Mouse (Mus musculus) MEL-GATA-1-ER (cell line): ENCODE results near the gene A630089N07Rik.

Source experiments
- DNase-seq: peaks from one replicate; pipeline ENCODE4 v3.0.0-alpha.2; 2012; ENCODE audit warnings: low read depth; ENCODE audit errors: extremely low read depth

A630089N07Rik gene

GRCm38 (mm10) chr16:97962151-97962948, 119.9 kb downstream of the A630089N07Rik start, which contains the start of the genes C2cd2 and Zbtb21:
Gene C2cd2 (minus strand): TSS chr16:97962598.
Gene Zbtb21 (minus strand): TSS chr16:97962622.
- DNase-seq, result peak; percentile 79

- DNase-seq, result peak; percentile 16
These were observed 120.7 kb downstream of the A630089N07Rik start for GRCm38 (mm10) chr16:97961381-97962150.

GRCm38 (mm10) chr16:97960348-97960747, 121.9 kb downstream of the A630089N07Rik start:
- DNase-seq, result peak; percentile 26

GRCm38 (mm10) chr16:97958401-97958973, 123.8 kb downstream of the A630089N07Rik start:
- DNase-seq, result peak; percentile 62

GRCm38 (mm10) chr16:97957626-97958025, 124.6 kb downstream of the A630089N07Rik start:
- peak; percentile 26 for DNase-seq

- DNase-seq, result no peak
These were observed 126.2 kb downstream of the A630089N07Rik start for GRCm38 (mm10) chr16:97956011-97956410.

GRCm38 (mm10) chr16:97953300-97953699, 128.9 kb downstream of the A630089N07Rik start:
- DNase-seq, result no peak

GRCm38 (mm10) chr16:97952801-97953200, 129.4 kb downstream of the A630089N07Rik start:
- DNase-seq, result no peak

- no peak for DNase-seq
These were observed 129.9 kb downstream of the A630089N07Rik start for GRCm38 (mm10) chr16:97952371-97952770.
